Mouse (Mus musculus): ENCODE results near the gene Ablim1.

Ablim1 gene

GRCm38 (mm10) chr19:57112816-57113406, 201.8 kb downstream of the Ablim1 start:
- intact Hi-C loops (cut with DNase I) = no loop called here

DNA sequence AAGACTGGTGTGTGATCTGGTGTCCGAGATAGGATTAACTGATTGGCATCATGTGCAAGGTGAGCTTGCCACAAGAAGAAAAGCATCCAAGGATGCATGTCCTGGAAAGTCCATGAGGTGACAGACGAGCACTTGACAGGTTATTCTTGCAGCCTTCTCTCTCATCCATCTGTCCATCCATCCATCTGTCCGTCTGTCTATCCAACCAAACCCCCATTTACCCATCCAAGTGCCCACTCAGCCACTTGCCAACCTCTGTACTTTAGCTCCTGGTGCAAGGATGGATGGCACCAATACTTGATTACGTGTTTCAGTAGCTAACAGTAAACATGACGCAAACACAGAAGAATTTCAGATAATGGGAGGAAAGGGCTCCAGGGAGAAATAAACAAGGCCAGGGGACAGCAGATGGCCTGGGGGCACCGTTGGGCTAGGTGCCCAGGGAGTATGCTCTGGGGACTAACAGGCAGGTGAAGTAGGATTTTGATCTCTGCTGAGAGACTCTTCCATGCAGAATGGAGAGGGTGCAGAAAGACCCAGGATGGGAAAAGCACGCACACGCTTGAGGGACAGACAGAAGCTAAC, 202.4 kb downstream of the Ablim1 start:
- intact Hi-C loops (cut with DNase I) = no loop called here

DNA sequence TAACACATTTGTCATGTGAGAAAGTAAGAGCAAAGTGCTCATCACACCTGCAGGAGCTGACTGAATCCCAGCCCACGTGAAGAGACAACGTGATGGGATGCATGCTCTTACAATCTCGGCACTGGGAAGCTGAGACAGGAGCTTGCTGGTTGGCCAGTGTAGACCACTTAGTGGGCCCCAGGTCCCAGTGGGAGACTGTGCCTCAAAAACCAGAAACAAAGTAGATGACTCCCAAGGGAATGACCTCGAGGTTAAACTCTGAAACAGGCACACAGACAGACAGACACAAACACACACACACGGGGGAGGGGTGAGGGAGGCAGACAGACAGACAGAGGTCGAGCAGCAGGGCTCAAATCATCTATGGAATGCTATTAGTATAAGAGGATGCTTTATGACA, 203.4 kb downstream of the Ablim1 start:
- intact Hi-C loops (cut with DNase I) = no loop called here

GRCm38 (mm10) chr19:57109620-57110019, 205.1 kb downstream of the Ablim1 start:
- intact Hi-C loops (cut with DNase I) = no loop called here

- intact Hi-C loops (cut with DNase I) = no loop called here
These were observed 208.2 kb downstream of the Ablim1 start for GRCm38 (mm10) chr19:57106513-57106912.

DNA sequence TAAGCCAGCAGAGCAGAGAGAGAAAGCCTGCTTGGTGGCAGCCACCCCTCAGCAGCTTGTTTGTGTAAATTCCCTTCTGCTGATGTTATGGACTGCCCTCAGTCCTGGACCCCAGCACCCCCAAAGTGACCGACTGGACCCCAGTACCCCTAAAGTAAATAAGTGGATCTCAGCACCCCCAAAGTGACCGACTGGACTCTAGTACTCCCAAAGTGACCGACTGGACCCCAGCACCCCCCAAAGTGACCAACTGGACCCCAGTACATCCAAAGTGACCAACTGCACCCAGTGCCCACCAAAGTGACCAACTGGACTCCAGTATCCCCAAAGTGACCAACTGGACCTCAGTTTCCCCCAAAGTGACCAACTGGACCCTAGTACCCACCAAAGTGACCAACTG, 208.7 kb downstream of the Ablim1 start:
- intact Hi-C loops (cut with DNase I) = no loop called here

- intact Hi-C loops (cut with DNase I) = no loop called here
These were observed 209.6 kb downstream of the Ablim1 start for GRCm38 (mm10) chr19:57105156-57105555.

DNA sequence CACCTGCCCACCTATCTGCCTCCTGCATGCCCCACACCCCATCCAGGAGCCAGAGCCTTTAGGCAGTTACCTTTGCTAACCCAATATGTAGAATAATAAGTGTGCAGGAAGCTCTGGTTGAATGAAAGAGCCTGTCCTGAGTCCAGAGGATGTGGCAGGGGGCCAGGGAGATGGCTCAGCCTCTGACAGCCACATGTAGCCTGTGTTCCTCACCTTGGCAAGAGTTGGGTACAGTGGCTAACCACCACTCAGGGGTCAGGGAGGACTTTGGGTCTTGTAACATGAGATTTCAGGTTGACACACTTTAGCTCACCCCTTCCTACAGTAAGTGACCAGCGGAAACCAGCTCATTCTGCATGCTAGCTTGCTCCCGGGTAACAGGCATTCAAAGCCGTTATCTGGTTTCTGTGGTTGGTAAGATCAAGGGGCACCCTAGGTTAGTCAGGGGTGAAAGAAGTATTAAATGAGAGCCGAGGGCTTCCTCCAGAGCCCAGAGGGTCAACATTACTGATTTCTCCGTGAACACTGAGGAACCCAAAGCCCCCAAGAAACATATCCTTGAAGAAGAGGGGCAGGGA, 210.5 kb downstream of the Ablim1 start:
- intact Hi-C loops (cut with DNase I) = no loop called here

GRCm38 (mm10) chr19:57103360-57103958, 211.3 kb downstream of the Ablim1 start:
- intact Hi-C loops (cut with DNase I) = no loop called here

GRCm38 (mm10) chr19:57101986-57102385, 212.7 kb downstream of the Ablim1 start:
- intact Hi-C loops (cut with DNase I) = no loop called here

DNA sequence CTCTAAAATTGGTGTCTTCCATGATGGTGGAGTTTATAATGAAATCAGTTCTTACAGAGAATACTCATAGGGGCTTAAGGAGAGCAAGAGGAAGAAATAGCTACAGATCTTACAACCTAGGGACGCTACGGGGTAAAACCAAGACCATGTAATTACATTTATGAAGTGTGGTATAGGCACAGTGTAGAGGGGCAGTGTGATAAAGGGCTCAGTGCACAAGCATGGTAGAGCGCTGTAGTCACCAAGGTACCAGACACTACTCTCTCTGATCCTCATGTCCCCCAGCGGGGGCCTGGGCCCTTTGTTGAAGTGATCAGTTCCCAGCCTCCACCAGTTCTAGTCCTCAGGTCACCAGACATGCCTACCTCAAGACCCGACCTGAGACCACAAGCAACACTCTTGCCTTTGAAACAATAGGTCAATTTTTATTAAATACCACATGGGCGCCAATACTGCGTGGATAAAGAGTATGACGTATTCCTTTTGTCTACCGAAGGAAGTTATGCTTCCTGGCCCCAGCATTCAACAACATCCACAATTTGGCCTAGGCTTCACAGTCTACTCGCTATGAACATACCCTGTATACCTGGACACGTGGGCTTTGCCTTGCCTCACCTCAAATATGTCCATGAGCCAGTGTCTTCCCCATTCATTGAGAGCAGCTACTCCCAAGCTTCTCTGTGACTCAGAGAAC, 213.8 kb downstream of the Ablim1 start:
- intact Hi-C loops (cut with DNase I) = no loop called here

DNA sequence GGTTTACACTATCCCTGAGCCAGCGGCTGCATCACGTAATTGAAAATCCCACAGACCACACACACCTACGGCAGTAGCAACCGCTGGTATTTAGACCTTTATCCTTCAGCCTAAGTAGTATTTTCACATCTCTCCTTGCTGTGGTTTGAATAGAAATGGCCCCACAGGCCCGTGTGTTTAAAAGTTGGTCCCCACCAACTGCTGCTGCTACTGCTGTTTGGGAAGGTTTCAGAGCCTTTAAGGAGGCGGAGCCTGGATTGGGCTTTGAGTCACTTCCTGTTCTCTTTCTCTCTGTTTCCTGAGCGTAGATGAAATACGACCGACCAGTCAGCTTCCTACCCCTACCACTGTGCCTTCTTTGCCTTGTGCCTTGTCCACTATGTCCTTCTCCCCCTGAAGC, 214.7 kb downstream of the Ablim1 start:
- intact Hi-C loops (cut with DNase I) = no loop called here

- intact Hi-C loops (cut with DNase I) = no loop called here
These were observed 215.7 kb downstream of the Ablim1 start for GRCm38 (mm10) chr19:57099094-57099357.

DNA sequence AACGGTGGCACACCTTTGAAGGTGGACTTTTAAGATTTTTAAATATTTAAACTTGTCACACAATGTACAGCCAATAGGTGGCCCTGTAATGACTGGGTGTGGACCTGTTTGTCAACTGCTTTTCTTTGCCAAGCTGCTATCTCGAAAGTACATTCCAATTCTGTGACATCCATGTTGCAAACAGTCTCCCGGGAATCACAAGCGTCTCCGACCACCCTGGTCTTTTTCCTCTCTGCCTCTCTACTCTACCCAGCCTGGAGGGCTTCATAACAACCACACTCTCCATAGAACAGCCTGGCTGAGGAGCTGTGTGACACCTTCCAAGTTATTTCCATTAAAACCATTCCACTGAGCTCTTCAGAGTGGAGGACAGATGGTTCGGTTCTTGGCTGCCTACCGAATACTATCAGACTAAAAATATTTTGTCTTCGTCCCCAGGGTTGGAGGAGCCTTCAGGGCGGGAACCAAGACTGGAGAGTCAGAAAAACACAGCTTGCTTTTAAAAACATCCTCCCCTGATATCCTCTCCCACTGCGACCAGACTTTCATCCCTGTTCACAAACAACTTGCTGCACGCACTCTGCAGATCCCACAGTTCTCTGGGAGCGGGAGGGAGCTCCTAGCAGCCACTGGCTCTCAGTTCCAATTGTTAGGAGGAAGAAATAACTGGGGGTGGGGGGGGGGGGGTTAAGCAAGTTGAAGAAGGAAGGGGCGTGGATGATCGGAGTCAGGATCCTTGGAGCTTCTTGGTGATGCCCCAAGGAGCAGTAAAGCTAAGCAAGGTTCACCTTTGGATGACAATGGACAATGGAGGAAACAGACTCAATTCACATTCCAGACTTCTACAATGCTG, 216.3 kb downstream of the Ablim1 start:
- intact Hi-C loops (cut with DNase I) = no loop called here

DNA sequence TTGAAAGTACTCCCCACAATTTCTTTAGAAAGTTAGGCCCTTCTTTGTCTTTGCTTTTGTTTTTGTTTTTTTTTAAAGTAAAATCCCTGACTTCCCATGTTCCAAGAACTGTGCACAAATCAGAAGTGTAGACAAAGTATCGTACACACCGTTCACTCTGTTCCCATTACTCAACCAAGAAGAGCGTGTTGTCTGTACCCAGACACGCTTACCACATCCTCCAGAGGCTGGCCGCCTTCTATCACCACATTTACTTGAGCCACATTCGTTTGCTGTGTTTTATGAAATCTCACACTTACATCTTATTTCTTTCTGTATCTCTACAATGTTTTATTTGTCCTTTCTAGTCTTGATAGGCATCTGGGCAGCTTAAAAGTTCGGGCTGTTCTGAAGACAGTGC, 219.4 kb downstream of the Ablim1 start:
- intact Hi-C loops (cut with DNase I) = no loop called here

GRCm38 (mm10) chr19:57093698-57094004, 221.1 kb downstream of the Ablim1 start:
- intact Hi-C loops (cut with DNase I) = no loop called here

GRCm38 (mm10) chr19:57092958-57093697, 221.6 kb downstream of the Ablim1 start:
- intact Hi-C loops (cut with DNase I) = no loop called here

DNA sequence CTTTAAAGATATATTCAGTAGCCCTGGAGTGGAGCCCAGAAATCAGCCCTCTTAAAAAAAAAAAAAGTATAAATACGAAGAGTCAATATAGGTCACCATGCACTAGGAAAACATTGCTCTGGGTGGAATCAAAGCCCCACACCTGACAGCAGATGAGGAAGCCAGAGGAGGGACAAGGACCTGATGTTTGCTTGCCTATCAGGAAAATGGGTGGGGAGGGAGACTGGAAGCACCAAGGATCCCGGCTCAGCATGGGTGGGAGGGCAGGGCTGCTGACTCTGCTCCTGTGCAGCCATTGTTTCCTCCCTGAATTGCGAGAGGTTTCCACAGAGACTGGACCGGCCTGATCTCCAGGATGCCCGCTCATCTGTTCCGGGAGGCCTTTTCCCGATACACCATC, 223.4 kb downstream of the Ablim1 start:
- intact Hi-C loops (cut with DNase I) = no loop called here

GRCm38 (mm10) chr19:57088804-57089369, 225.8 kb downstream of the Ablim1 start:
- intact Hi-C loops (cut with DNase I) = no loop called here

DNA sequence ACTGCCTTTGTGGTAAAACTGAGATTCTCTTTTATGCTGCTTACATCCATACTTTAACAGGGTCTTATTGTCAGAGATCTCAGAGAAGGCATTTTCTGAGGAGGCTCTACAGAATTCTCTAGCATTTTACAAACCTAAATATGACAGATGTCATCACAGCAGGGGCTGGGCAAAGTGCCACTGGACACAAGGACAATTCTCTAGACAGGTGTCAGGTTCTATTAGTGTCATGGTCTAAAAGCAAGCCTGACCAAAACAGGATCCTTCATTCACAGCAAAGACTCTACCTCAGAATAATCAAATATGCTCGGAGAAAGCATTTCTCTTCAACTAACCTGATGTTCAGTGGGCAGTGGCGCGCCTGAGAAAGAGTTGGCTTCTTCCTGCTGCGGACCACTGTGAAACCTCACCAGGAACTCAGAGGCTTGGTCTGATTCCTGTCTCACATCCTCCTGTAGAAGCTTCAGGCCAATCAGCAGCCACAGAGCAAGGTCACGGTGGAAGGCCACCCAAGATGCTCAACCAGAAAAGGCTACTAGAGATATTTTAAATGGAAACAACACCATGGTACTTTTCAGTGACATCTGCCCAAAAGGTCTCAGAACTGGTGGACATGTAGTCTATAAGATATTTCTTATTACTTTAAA, 230.1 kb downstream of the Ablim1 start:
- intact Hi-C loops (cut with DNase I) = no loop called here
